Mouse (Mus musculus): ENCODE data around the gene Loxl1.
A peak's percentile ranks its signal among the peaks of the same experiment; 100 is the strongest.

Loxl1 gene

GRCm38 (mm10) chr9:58312944-58313359, at the start of gene Loxl1:
Gene Loxl1, minus strand, starts transcription at chr9:58313186.
- DNase-seq, result peak; percentile 79 to 88

DNA sequence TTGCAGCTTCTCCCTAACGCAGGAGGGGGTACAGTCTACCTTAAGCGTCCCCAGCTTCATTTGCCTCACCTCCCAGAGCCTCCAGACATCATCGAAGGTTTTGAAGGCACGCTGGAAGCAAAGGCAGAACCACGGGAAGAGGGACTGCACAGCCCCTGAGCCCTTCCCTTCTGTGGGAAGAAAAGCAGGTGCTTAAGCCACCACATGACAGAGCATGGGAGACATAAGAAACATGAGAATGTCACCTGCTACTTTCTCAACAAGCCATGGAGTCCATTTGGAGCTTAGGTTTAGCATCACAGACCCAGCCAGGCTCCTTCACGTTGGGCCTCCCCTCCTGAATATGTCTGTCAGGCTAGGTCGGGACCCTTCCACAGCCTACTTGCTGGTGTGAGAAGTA, 49.0 kb upstream of the Loxl1 start:
- DNase-seq, result no peak

DNA sequence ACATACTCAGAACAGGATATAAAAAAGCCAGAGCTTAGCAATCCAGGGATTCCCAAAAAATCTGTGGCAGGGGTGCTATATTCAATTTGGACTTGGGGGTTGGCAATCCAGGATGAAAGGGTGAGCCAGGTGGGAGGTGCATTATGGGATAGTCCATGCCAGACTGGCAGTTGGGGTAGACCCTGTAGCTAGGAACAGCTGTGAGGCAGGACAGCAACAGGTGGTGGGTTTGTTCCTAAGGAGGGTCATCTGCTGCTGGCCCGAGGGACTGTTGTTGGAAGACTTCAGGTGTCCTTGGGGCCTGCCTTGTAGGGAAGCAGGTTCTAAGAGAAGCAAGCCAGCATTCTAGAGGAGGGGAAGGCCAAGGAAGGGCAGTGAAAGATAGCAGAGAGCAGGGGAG, 48.4 kb upstream of the Loxl1 start:
- no peak for DNase-seq

GRCm38 (mm10) chr9:58355262-58356050, 42.5 kb upstream of the Loxl1 start:
- DNase-seq, result no peak

- DNase-seq, result no peak
Observed at GRCm38 (mm10) chr9:58354701-58355100, 41.7 kb upstream of the Loxl1 start.

DNA sequence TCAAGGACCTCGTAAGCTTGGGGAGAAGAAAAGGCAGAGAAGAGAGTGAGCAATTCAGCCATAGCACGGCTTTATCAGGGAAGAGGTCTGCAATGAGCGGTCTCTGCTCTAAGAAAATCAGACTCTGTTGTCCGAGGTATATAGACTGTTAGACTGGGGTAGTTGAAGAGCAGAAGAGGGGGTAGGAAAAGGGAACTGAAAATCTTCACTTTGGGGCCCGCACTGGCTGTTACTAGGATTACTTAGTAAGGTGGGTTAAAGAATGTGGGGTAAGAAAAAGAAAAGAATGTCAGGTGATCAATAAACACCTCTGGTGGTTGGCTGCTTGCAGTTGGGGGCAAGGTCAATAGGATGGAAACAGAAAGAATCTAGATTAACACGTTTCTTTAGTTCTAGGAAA, 40.2 kb upstream of the Loxl1 start:
- no peak for DNase-seq

DNA sequence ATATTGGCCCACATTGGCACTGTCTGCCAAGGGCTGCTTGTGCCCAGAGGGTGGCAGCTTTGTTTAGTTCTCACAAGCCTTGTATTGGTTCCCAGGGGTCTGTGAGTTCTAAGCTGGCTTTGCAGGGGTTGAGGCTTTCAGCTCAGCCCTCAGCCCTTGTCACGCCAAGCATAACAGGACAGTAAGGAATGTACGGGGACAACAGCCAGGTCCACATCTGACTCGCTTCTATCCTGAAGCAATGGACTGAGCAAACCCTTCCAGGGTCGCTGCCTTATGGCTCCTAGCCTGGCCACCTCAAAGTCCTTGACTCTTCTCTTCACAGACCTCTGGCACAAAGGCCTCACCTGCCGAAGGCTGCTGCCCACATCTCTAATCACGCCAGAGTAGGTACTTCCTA, 34.8 kb upstream of the Loxl1 start:
- DNase-seq, result peak; percentile 18 to 22

DNA sequence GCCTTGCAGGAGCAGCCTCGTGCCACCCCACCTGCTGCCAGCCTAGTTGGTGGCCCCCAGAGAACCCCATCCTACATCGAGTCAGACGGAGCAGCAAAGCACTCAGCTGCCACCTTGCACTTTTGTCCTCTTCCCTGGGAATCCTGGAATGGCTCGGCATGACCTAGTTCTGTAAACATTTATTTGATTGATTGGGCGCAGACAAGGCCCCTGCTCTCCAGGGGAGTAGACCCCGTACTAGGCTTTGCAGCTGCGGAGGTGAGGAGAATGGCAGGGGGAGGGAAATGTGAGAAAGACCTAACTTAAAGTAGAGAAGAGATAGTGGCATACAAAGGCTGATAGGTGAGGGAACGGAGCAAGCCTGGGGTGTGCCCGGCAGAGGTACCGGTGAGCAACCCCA, 33.5 kb upstream of the Loxl1 start:
- DNase-seq, result peak; percentile 50 to 53

- DNase-seq, result no peak
Observed at GRCm38 (mm10) chr9:58345963-58346362, 33.0 kb upstream of the Loxl1 start.

- no peak for DNase-seq
Observed at GRCm38 (mm10) chr9:58341795-58342194, 28.8 kb upstream of the Loxl1 start.

- no peak for DNase-seq
Observed at GRCm38 (mm10) chr9:58336650-58337281, 23.8 kb upstream of the Loxl1 start.

- DNase-seq, result no peak
Observed at GRCm38 (mm10) chr9:58331276-58331675, 18.3 kb upstream of the Loxl1 start.

GRCm38 (mm10) chr9:58330293-58330692, 17.3 kb upstream of the Loxl1 start:
- peak; percentile 73 to 79 for DNase-seq

- no peak for DNase-seq
Observed at GRCm38 (mm10) chr9:58327382-58327781, 14.4 kb upstream of the Loxl1 start.

- no peak for DNase-seq
Observed at GRCm38 (mm10) chr9:58326477-58327180, 13.6 kb upstream of the Loxl1 start.

DNA sequence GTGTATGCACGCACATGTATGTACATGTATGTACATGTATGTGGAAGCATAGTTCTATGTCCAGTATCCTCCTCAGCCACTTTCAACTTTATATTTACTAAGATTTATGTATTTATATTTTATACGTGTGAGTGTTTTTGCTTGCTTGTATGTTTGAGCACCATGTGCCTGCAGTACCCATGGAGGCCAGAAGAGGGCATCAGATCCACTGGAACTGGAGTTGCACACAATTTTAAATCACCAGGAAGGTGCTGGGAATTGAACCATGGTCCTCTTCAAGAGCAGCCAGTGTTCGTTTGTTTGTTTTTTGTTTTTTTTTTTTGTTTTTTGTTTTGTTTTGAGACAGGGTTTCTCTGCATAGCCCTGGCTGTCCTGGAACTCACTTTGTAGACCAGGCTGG, 8.7 kb upstream of the Loxl1 start:
- DNase-seq, result peak in 1 of 2 experiments; percentile 16

GRCm38 (mm10) chr9:58318317-58318716, 5.3 kb upstream of the Loxl1 start:
- no peak for DNase-seq

DNA sequence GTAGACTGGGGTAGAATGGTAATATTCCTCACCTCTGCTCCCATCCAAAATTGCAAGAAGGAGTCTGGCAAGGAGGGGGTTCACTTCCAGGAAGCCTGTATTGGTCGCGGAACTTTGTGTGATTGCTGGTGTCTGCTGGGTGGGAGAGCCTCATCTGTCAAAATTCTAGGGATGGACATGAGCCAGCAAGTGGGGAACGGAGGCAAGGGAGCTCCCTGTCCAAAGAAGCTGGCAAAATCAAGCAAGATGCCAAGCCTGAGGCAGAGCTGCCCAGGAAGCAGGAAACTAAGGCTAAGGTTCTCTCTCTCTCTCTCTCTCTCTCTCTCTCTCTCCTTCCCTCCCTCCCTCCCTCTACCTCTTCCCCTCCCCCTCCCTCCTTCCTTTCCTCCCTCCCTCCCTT, 4.4 kb upstream of the Loxl1 start:
- no peak for DNase-seq

DNA sequence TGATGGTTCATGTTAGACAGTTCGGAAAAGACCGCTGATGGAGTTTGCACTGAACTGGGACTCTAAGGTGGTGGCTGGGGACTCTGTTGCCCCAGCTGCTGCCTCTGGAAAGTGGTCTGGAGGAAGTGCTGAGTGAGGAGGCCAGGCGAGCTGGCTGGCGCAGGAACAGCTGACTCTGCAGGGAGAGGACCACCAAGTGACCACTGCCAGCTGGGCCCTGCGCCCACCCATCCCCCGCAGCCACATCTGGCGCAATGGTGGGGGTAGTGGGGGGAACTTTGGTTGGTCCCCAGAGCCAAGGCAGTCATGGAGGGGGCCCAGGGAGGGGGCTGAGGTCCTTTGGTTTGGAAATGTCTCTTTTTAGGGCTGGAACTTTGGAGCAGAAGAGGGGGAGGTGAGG, 3.8 kb upstream of the Loxl1 start:
- peak in 1 of 2 experiments; percentile 13 for DNase-seq

GRCm38 (mm10) chr9:58315850-58316249, 2.9 kb upstream of the Loxl1 start:
- no peak for DNase-seq

DNA sequence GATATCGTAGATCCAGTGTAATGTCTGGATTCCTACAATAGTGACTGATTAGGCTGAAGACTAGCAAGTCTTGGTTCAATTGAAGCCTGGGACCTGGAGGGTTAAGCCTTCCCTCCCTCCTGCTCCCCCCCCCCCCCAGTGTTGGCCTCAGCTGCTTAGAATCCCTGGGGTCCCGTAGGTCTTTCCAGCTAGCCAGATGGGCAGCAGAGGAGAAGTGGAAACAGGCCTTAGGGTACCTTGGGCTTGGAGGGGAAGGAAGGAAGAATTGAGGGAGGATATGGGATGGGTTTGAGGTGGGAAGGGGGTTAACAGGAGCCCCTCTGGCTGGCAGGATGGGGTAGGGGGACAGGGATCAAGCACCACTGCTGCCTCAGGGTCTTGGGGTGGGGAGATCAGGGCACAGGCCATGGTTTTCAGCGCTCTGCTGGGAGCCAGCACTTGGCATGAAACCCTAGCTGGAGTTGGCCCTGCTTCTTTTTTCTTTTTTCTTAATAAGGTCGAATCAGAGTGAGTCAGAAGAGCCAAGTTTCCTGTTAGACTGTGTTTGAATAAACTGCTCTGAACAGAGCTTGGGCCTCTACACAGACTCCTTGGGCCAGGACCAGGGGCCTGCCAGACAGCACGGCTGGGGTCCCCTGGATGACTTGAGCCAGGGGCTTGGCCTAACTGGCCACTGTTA, 1.8 kb upstream of the Loxl1 start:
- DNase-seq, result peak in 1 of 2 experiments; percentile 37

- peak; percentile 78 to 85 for DNase-seq
Observed at GRCm38 (mm10) chr9:58312196-58312943, 616 bp downstream of the Loxl1 start.

Data from kidney, postnatal 4 days (tissue).